Mouse (Mus musculus) stomach, postnatal 0 days (tissue): ENCODE measurements at regions not wholly inside any gene's neighbourhood (a gene's known extent, or its start where the extent isn't known, plus 50 kb on each side); places are given as distances from the start of the nearest gene placed in this dataset.

Experiments
- ATAC-seq: fragments of 200-750 bp; cut with Nextera tagmentation; 2 replicates; pipeline ENCODE4 v1.8.0; 2017; ENCODE audit not compliant: low FRiP score, low TSS enrichment
- DNase-seq: peaks from one replicate; pipeline ENCODE4 v3.0.0-alpha.2; 2016; ENCODE audit warnings: low spot score
- H3K27ac ChIP-seq: fragments of 300-500 bp; sonication (generic); replicated peaks from 2 replicates; pipeline ENCODE4 v1.5.1; 2014; ENCODE audit warnings: mild to moderate bottlenecking, control low read depth
- H3K27me3 ChIP-seq: fragments of 300-500 bp; sonication (generic); 2 replicates; pipeline ENCODE4 v1.6.1; 2014; ENCODE audit warnings: low read length; ENCODE audit not compliant: control insufficient read depth, insufficient read depth
- H3K36me3 ChIP-seq: fragments of 300-500 bp; sonication (generic); 2 replicates; pipeline ENCODE4 v1.6.1; 2014; ENCODE audit warnings: low read length, mixed read lengths; ENCODE audit not compliant: control insufficient read depth, insufficient read depth
- H3K4me1 ChIP-seq: fragments of 300-500 bp; sonication (generic); replicated peaks from 2 replicates; pipeline ENCODE4 v1.6.1; 2014; ENCODE audit warnings: antibody characterized with exemption; ENCODE audit not compliant: control insufficient read depth, insufficient read depth
- H3K4me2 ChIP-seq: fragments of 300-500 bp; sonication (generic); replicated peaks from 2 replicates; pipeline ENCODE4 v1.6.1; 2014; ENCODE audit warnings: low read depth, mild to moderate bottlenecking, control low read depth, moderate library complexity
- H3K4me3 ChIP-seq: fragments of 300-500 bp; sonication (generic); 2 replicates; pipeline ENCODE4 v1.5.1; 2014; ENCODE audit warnings: low read depth, low read length, control low read depth
- H3K9ac ChIP-seq: fragments of 300-500 bp; sonication (generic); 2 replicates; pipeline ENCODE4 v1.6.1; 2014; ENCODE audit warnings: mild to moderate bottlenecking, low read length, control low read depth, mixed read lengths
- H3K9me3 ChIP-seq: fragments of 300-500 bp; sonication (generic); 2 replicates; pipeline ENCODE4 v1.6.1; 2016; ENCODE audit warnings: low read length; ENCODE audit not compliant: control insufficient read depth
- CTCF ChIP-seq: IDR thresholded peaks from 2 replicates; pipeline ENCODE4 v1.5.1; 2016; ENCODE audit warnings: antibody characterized with exemption, low read depth, mild to moderate bottlenecking, moderate library complexity
- EP300 ChIP-seq: optimal IDR thresholded peaks from 2 replicates; pipeline ENCODE3; 2016; ENCODE audit warnings: antibody characterized with exemption
- WGBS: fragments of 180-500 bp; shearing (Covaris S2); extraction: QIAGEN DNeasy Blood & Tissue Kit; methylation state at CpG from one replicate; pipeline ENCODE4 v1.1.7; 2014; 5-methylcytosine and 5-hydroxymethylcytosine counted together

DNA sequence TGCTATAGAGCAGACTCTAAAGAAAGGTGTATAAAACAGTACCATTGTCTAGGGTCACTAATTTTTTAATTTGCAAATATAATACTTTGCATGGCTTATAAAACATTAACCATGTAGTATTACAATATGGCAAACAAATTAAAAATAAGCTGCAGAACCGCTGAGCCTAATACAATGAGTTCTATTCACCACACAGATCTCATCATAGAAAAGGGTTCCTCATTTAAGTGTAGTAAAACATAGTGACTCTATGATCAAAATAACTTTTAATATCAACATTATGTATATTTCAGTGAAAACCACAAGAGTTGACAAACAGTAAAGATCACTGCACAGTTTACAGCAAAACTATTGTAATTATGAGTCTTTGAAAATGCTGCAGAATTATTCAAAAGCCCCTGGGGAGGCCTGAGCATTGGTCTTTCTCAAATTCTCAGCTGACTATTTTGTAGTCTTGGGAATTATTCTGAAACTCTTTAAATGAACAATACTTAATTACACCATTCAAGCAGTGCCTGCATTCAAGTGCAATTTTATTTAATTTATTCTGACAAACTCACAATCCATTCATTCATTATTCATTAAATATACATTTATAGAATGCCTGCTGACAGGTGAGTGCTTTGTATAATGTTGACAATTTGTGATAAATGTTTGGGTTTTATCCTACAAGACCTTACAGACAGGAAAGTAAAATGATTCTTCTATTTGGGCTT is 60.3 kb downstream of the Pcdh20 start:
- DNase-seq (no peak), ATAC-seq (no peak)
- H3K4me2 ChIP-seq: no peak overlapping the region
- no peaks in the 10 kb centered on the region for H3K36me3 ChIP-seq
- no peak overlapping the region for H3K27ac ChIP-seq
- H3K27me3 ChIP-seq: no peaks in the 10 kb centered on the region
- no peaks in the 10 kb centered on the region for H3K9me3 ChIP-seq
- no peaks in the 10 kb centered on the region for H3K4me1 ChIP-seq
- TF ChIP-seq CTCF: no peak
- TF ChIP-seq EP300: no peak
- H3K9ac ChIP-seq: no peak overlapping the region
- 87% methylated on average over 1 of the region's 1 CpGs for WGBS
- H3K4me3 ChIP-seq: no peak overlapping the region

DNA sequence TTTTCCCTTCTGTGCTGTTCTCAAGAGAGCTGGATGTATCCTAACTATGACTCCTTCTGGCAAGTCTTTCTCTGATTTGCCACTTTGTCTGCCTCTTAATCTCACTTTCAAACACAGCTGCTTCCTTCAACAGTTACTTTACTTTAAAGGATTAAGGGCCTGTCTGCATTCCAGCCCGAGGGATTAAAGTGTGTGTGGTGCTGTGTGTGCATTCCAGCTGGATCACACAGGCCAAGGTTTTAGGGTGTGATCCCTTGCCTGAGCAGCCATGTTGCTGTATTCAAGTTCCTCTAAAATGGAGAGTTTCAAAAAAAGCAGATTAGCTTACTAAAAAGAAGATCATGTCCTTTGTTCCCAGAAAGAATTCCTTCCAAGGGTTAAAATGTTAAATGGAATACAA is 71.9 kb downstream of the Pcdh20 start:
- DNase-seq: no peak
- 9% methylated on average over 1 of the region's 1 CpGs for WGBS
- no peaks in the 10 kb centered on the region for H3K36me3 ChIP-seq
- no peak overlapping the region for H3K4me3 ChIP-seq
- no peaks in the 10 kb centered on the region for H3K9me3 ChIP-seq
- no peak for TF ChIP-seq CTCF
- no peak for TF ChIP-seq EP300
- H3K4me1 ChIP-seq: no peaks in the 10 kb centered on the region
- no peak overlapping the region for H3K9ac ChIP-seq
- no peaks in the 10 kb centered on the region for H3K27me3 ChIP-seq
- no peak overlapping the region for H3K4me2 ChIP-seq
- H3K27ac ChIP-seq: no peak overlapping the region
- ATAC-seq: no peak

DNA sequence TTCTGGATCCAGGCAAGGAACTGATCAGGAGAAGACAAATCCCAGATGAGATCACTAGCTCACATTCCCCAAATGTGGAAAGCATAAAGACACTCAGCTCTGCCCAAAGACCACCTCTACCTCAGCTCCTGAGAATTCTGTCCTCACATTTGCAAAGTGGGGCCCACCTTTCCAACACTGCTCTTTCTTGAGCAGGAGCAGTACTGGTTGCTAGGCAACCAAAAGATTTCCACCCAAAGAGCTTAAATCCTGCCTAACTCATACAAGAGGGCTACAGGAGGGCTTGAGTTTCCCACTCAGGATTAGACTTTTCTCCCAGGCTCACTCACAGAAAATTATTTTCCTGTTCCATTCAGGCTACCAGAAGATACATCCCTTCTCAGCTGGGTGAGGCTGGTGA is 74.0 kb downstream of the Pcdh20 start:
- TF ChIP-seq CTCF: no peak
- no peak for TF ChIP-seq EP300
- Histone ChIP-seq H3K4me2 (no peak overlapping the region), H3K9ac (no peak overlapping the region), H3K4me3 (no peak overlapping the region), H3K27me3 (no peaks in the 10 kb centered on the region), H3K4me1 (no peaks in the 10 kb centered on the region), H3K9me3 (no peaks in the 10 kb centered on the region), H3K36me3 (no peaks in the 10 kb centered on the region), H3K27ac (no peak overlapping the region)
- DNase-seq (no peak), ATAC-seq (no peak)

DNA sequence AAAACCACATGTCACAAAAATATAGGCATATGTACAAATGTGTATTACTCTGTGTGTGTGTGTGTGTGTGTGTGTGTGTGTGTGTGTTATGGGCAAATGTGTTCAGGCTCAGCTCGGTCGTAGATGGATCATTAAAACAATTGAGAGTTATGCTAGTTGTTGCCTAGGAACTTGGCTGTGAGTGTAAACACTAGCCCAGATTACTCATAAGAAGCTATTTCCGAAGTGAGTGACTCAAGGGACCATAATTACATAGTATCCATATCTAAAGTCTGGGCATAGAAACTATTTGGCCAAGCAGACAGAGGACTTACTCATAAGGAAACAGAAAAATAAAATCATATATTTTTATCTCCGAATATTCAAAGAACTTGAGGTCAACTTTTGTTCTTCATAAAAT is 76.2 kb downstream of the Pcdh20 start:
- H3K36me3 ChIP-seq: no peaks in the 10 kb centered on the region
- no peak overlapping the region for H3K27ac ChIP-seq
- H3K27me3 ChIP-seq: no peaks in the 10 kb centered on the region
- no peak overlapping the region for H3K9ac ChIP-seq
- no peaks in the 10 kb centered on the region for H3K4me1 ChIP-seq
- DNase-seq (no peak), ATAC-seq (peak; percentile 72)
- TF ChIP-seq EP300 (no peak), CTCF (no peak)
- H3K9me3 ChIP-seq: no peaks in the 10 kb centered on the region
- H3K4me2 ChIP-seq: no peak overlapping the region
- WGBS: 33% methylated on average over 4 of the region's 4 CpGs
- H3K4me3 ChIP-seq: no peak overlapping the region

DNA sequence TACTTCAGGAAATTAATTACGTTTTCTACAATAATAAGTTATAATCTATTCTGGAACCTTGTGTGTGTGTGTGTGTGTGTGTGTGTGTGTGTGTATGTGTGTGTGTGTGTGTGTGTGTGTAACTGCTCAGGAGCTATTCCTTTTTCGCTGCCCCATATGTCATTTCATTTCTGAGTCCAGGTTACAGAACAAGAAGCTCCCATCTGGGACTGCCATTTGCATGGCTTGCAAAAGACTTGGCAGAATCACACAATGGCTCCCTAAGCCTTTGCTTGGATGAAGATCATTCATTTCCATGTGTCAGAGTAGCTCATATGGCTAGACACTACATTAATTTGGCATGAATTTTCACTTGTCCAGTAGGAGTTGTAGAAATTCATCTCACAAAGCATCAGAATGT is 86.6 kb downstream of the Pcdh20 start:
- no peak overlapping the region for H3K4me3 ChIP-seq
- H3K4me1 ChIP-seq: no peaks in the 10 kb centered on the region
- H3K36me3 ChIP-seq: no peaks in the 10 kb centered on the region
- no peaks in the 10 kb centered on the region for H3K27me3 ChIP-seq
- TF ChIP-seq EP300: no peak
- TF ChIP-seq CTCF: no peak
- no peak overlapping the region for H3K9ac ChIP-seq
- H3K4me2 ChIP-seq: no peak overlapping the region
- H3K9me3 ChIP-seq: no peaks in the 10 kb centered on the region
- WGBS: 80% methylated on average over 2 of the region's 2 CpGs
- DNase-seq: no peak
- ATAC-seq: no peak
- H3K27ac ChIP-seq: no peak overlapping the region

DNA sequence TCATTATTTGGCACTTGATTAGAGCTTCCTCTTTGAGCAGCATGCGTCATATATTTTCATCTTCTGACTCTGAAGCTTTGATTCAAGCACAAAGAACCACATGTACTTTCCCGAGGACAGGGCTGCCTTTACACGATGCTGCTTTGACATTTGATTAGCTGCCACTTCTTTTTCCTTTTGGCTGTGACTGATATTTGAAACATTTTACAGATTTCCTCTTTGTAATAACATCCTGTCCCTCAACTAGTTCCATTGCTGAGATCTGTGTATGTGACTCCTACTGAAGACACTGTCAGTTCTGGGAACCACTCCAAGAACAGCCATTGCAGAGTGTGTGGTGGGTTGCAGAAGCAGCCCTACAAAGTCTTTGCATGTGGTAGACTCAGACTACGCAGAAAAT is 124.0 kb downstream of the Pcdh20 start:
- ATAC-seq (no peak), DNase-seq (no peak)
- H3K4me3 ChIP-seq: no peak overlapping the region
- WGBS: 41% methylated on average over 4 of the region's 4 CpGs
- H3K4me2 ChIP-seq: no peak overlapping the region
- TF ChIP-seq EP300 (no peak), CTCF (no peak)
- H3K9me3 ChIP-seq: no peaks in the 10 kb centered on the region
- H3K9ac ChIP-seq: no peak overlapping the region
- no peaks in the 10 kb centered on the region for H3K4me1 ChIP-seq
- H3K36me3 ChIP-seq: no peaks in the 10 kb centered on the region
- no peaks in the 10 kb centered on the region for H3K27me3 ChIP-seq
- H3K27ac ChIP-seq: no peak overlapping the region
